Mouse (Mus musculus) heart, postnatal 0 days (tissue): ENCODE measurements around the gene Nhej1.

Experiments used
- CTCF ChIP-seq: IDR thresholded peaks from 2 replicates; pipeline ENCODE4 v1.5.1; 2016; ENCODE audit warnings: antibody characterized with exemption, control low read depth, low read depth
- EP300 ChIP-seq: IDR thresholded peaks from 2 replicates; pipeline ENCODE4 v1.6.1; 2016; ENCODE audit warnings: antibody characterized with exemption, low read depth

DNA sequence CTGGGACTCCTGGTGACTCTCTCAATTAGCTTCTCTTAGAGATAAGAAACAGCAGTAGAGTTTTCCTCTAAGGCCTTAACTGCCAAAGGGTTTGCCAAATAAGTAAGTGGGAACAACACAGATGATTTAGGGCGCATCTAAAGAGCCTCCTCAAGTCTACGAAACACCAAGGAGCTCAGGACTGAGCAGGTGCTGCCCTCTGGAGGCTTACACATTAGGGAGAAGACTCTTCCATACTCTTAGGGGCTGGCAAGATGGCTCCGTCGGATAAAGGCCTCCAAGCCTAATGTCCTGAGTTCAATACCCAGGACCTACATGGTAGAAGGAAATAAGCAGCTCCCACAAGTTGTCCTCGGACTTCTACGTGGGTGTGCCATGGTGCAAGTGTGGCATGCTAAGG is 151.4 kb downstream of the Nhej1 start:
- TF ChIP-seq EP300: no peak
- no peak for TF ChIP-seq CTCF
